Mouse (Mus musculus) CD4-positive naive resting alpha-beta T cell, adult 57 days (primary cell): ENCODE measurements around the gene Itpkb. TPM values are rescaled to one million over a fixed set of nuclear protein-coding genes. Genes with fewer than 3 reads are reported as not detected.

Source experiments
- total RNA-seq: library from RNA; stranded (reverse); gene quantifications from one replicate; pipeline ENCODE4 v1.2.4, GENCODE M21; 2023

Itpkb gene
- total RNA-seq: 386 TPM

GRCm38 (mm10) chr1:180330145-180330706 is at the start of gene Itpkb:
Gene Itpkb (plus strand): TSS chr1:180330485.

Other genes starting within 250 kb of the Itpkb start
- gene Coq8a, start 130.9 kb upstream of the Itpkb start, total RNA-seq: 25.2 TPM
- gene Psen2, start 67.0 kb upstream of the Itpkb start, total RNA-seq: 52.8 TPM
- gene Stum, start 153.0 kb downstream of the Itpkb start, total RNA-seq: 0.77 TPM
- 64.3 TPM for gene Parp1, start 238.4 kb downstream of the Itpkb start, total RNA-seq